Mouse (Mus musculus) erythroblast, embryonic 14.5 days (primary cell): ENCODE results near the gene Gdf1. TPM values are rescaled to one million over a fixed set of nuclear protein-coding genes. Genes with fewer than 3 reads are reported as not detected.

Experiments used
- H3K27me3 ChIP-seq: 2 replicates; pipeline ENCODE4 v1.6.1; 2012; ENCODE audit warnings: inconsistent platforms; ENCODE audit not compliant: control insufficient read depth
- H3K36me3 ChIP-seq: 2 replicates; pipeline ENCODE4 v1.6.1; 2012; ENCODE audit warnings: mild to moderate bottlenecking, inconsistent platforms; ENCODE audit not compliant: control insufficient read depth
- H3K4me1 ChIP-seq: 2 replicates; pipeline ENCODE4 v1.6.1; 2012; ENCODE audit warnings: inconsistent platforms; ENCODE audit not compliant: control insufficient read depth
- H3K4me3 ChIP-seq: replicated peaks from 2 replicates; pipeline ENCODE3; 2012; ENCODE audit warnings: moderate library complexity, mild to moderate bottlenecking, inconsistent platforms
- H3K9me3 ChIP-seq: 2 replicates; pipeline ENCODE4 v1.6.1; 2012; ENCODE audit warnings: low read length, inconsistent platforms, mixed read lengths; ENCODE audit not compliant: control insufficient read depth
- GATA1 ChIP-seq: IDR thresholded peaks from 2 replicates; pipeline ENCODE4 v1.6.1; 2012; ENCODE audit warnings: low read length, inconsistent platforms, mixed read lengths
- TAL1 ChIP-seq: IDR thresholded peaks from 3 replicates; pipeline ENCODE4 v1.6.1; 2012; ENCODE audit warnings: low read length, inconsistent platforms, mixed read lengths
- polyA plus RNA-seq: library from polyadenylated mRNA; stranded (reverse); fragments of >175 nt; gene quantifications from 2 replicates; pipeline ENCODE4 v1.2.3, GENCODE M21; 2012

Gdf1 gene
- polyA plus RNA-seq, 1 experiment = 0.10 TPM

GRCm38 (mm10) chr8:70373397-70374317 is 44.0 kb downstream of the Gdf1 start, which contains the start of gene Comp:
TSS of gene Comp (plus strand) at chr8:70373558.
- no peak for TF ChIP-seq TAL1
- TF ChIP-seq GATA1 = no peak
- Histone ChIP-seq H3K9me3 (peaks cover 36% of the 10 kb centered on the region), H3K27me3 (peaks cover 91% of the 10 kb centered on the region), H3K36me3 (no peaks in the 10 kb centered on the region), H3K4me1 (peaks cover 42% of the 10 kb centered on the region), H3K4me3 (peak within 1 kb of the TSS; percentile 38)

GRCm38 (mm10) chr8:70374318-70374927 is 44.8 kb downstream of the Gdf1 start:
- Histone ChIP-seq H3K9me3 (peaks cover 36% of the 10 kb centered on the region), H3K4me3 (peak overlapping the region; percentile 38), H3K27me3 (peaks cover 96% of the 10 kb centered on the region), H3K4me1 (peaks cover 42% of the 10 kb centered on the region), H3K36me3 (no peaks in the 10 kb centered on the region)
- TF ChIP-seq TAL1 = no peak
- no peak for TF ChIP-seq GATA1

GRCm38 (mm10) chr8:70375212-70375859 is 45.7 kb downstream of the Gdf1 start:
- TF ChIP-seq TAL1 (no peak), GATA1 (no peak)
- Histone ChIP-seq H3K27me3 (peaks cover 99% of the 10 kb centered on the region), H3K9me3 (peaks cover 36% of the 10 kb centered on the region), H3K36me3 (no peaks in the 10 kb centered on the region), H3K4me1 (peaks cover 36% of the 10 kb centered on the region), H3K4me3 (no peak overlapping the region)

GRCm38 (mm10) chr8:70376275-70376741 is 46.7 kb downstream of the Gdf1 start:
- peaks cover 95% of the 10 kb centered on the region for H3K27me3 ChIP-seq
- no peak overlapping the region for H3K4me3 ChIP-seq
- peaks cover 36% of the 10 kb centered on the region for H3K9me3 ChIP-seq
- no peak for TF ChIP-seq TAL1
- H3K4me1 ChIP-seq = peaks cover 35% of the 10 kb centered on the region
- H3K36me3 ChIP-seq = no peaks in the 10 kb centered on the region

- peaks cover 35% of the 10 kb centered on the region for H3K4me1 ChIP-seq
These were observed 47.4 kb downstream of the Gdf1 start for GRCm38 (mm10) chr8:70377049-70377448.

GRCm38 (mm10) chr8:70380069-70380468 is 50.5 kb downstream of the Gdf1 start:
- TF ChIP-seq GATA1 = no peak
- TF ChIP-seq TAL1 = no peak
- H3K4me1 ChIP-seq = peaks cover 21% of the 10 kb centered on the region

More at GRCm38 (mm10) chr8:70377049-70377448, 47.4 kb downstream of the Gdf1 start:
- Histone ChIP-seq H3K9me3 (peaks cover 36% of the 10 kb centered on the region), H3K4me3 (no peak overlapping the region), H3K27me3 (peaks cover 89% of the 10 kb centered on the region), H3K36me3 (no peaks in the 10 kb centered on the region)
- TF ChIP-seq GATA1 (no peak), TAL1 (no peak)

More at GRCm38 (mm10) chr8:70380069-70380468, 50.5 kb downstream of the Gdf1 start:
- peaks cover under 1% of the 10 kb centered on the region; the same call in 1 of the 2 replicates for H3K36me3 ChIP-seq
- H3K4me3 ChIP-seq = no peak overlapping the region
- peaks cover 18% of the 10 kb centered on the region for H3K9me3 ChIP-seq
- H3K27me3 ChIP-seq = peaks cover 59% of the 10 kb centered on the region

Other genes starting within 250 kb of the Gdf1 start
- not detected in 2 replicates for gene Hapln4, start 246.4 kb upstream of the Gdf1 start, polyA plus RNA-seq
- not detected in 2 replicates for gene Ncan, start 208.9 kb upstream of the Gdf1 start, polyA plus RNA-seq
- 0.21 and 0.41 TPM in 2 replicates for gene Nr2c2ap, start 198.5 kb upstream of the Gdf1 start, polyA plus RNA-seq
- gene Rfxank, start 190.7 kb upstream of the Gdf1 start, polyA plus RNA-seq = 1.8 and 2.5 TPM in 2 replicates
- 2.9 and 4.0 TPM in 2 replicates for gene Borcs8, start 190.3 kb upstream of the Gdf1 start, polyA plus RNA-seq
- gene Mef2b, start 190.1 kb upstream of the Gdf1 start, polyA plus RNA-seq = 0.14 and 0.29 TPM in 2 replicates
- gene Tmem161a, start 157.5 kb upstream of the Gdf1 start, polyA plus RNA-seq = 9.0 and 11.2 TPM in 2 replicates
- 2.6 and 2.9 TPM in 2 replicates for gene Slc25a42, start 117.5 kb upstream of the Gdf1 start, polyA plus RNA-seq
- 1.5 and 2.7 TPM in 2 replicates for gene Sugp2, start 95.6 kb upstream of the Gdf1 start, polyA plus RNA-seq
- gene Armc6, start 95.4 kb upstream of the Gdf1 start, polyA plus RNA-seq = 1.6 and 2.2 TPM in 2 replicates
- gene Homer3, start 47.0 kb upstream of the Gdf1 start, polyA plus RNA-seq = 0.24 and 0.26 TPM in 2 replicates
- gene Ddx49, start 27.3 kb upstream of the Gdf1 start, polyA plus RNA-seq = 2.8 and 3.8 TPM in 2 replicates
- gene Cope, start 27.3 kb upstream of the Gdf1 start, polyA plus RNA-seq = 32.6 and 34.2 TPM in 2 replicates
- gene Cers1, start 14.0 kb upstream of the Gdf1 start, polyA plus RNA-seq = 0.06 TPM in 1 of 2 replicates, not detected in the other
- gene Upf1, start 23.5 kb downstream of the Gdf1 start, polyA plus RNA-seq = 18.7 and 18.9 TPM in 2 replicates
- gene Comp, start 43.7 kb downstream of the Gdf1 start, polyA plus RNA-seq = not detected in 2 replicates
- 1.8 and 2.1 TPM in 2 replicates for gene Crtc1, start 109.8 kb downstream of the Gdf1 start, polyA plus RNA-seq
- gene Klhl26, start 147.2 kb downstream of the Gdf1 start, polyA plus RNA-seq = 0.92 and 1.0 TPM in 2 replicates
- not detected in 2 replicates for gene Tmem59l, start 157.5 kb downstream of the Gdf1 start, polyA plus RNA-seq
- gene Crlf1, start 163.3 kb downstream of the Gdf1 start, polyA plus RNA-seq = 0.63 and 1.7 TPM in 2 replicates
- gene Rex1bd, start 176.9 kb downstream of the Gdf1 start, polyA plus RNA-seq = 53.1 and 68.2 TPM in 2 replicates
- 107 and 138 TPM in 2 replicates for gene Uba52, start 181.0 kb downstream of the Gdf1 start, polyA plus RNA-seq
- 255 and 264 TPM in 2 replicates for gene Fkbp8, start 197.9 kb downstream of the Gdf1 start, polyA plus RNA-seq
- 2.6 and 3.8 TPM in 2 replicates for gene Kxd1, start 198.1 kb downstream of the Gdf1 start, polyA plus RNA-seq
- gene Ell, start 209.6 kb downstream of the Gdf1 start, polyA plus RNA-seq = 3.3 and 3.8 TPM in 2 replicates